Mouse (Mus musculus): Measurements from ENCODE around the gene Ptpn13.

Gene Ptpn13

DNA sequence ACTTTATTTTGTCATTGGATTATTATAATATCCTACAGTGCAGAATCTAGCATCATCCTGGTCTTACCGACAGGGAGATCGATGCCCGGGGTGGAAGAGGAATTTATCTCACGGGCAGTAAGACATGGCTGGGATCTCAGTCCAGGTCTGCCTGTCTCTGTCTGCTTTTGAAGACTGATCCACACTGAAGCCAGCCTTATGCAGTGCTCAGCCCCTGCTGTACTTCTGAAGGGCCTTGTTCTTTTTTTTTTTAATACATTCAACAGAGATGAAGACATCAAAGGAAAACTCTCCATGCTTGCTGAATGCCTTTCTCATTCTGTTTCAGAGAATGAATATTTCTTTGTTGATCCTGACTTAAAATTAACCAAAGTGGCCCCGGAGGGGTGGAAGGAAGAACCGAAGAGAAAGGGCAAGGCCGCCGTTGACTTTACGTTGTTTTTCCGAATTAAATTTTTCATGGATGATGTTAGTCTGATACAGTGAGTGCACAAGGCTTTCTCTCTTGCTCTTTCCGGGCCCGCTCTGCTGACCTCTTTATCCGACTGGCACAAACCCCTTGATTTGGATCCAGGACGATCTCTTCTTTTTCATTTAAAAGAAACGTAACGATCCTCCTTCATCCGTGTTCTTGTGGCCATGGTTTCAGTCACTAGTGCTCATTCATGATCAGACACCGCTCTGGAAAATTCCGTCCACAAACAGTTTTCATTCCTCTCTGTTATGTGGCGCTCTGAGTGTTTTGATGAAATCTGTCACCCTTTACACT is 101.9 kb downstream of the Ptpn13 start:
- DNase-seq, result no peak

DNA sequence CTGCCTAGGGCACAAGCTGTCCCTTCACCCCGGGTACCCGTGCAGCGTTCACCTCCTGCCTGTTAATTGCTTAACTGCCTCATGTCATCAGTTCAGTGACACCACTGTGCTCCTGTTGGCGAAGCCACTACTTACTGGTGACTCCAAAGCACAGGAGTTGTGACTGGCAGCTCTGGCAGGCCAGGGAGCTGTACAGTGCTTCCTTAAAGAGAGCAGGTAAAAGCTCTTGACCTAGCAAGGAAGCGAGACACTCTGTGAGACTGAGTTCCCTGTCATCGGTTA is 102.4 kb downstream of the Ptpn13 start:
- no peak for DNase-seq

GRCm38 (mm10) chr5:103530214-103530613 is 105.2 kb downstream of the Ptpn13 start:
- no peak for DNase-seq

DNA sequence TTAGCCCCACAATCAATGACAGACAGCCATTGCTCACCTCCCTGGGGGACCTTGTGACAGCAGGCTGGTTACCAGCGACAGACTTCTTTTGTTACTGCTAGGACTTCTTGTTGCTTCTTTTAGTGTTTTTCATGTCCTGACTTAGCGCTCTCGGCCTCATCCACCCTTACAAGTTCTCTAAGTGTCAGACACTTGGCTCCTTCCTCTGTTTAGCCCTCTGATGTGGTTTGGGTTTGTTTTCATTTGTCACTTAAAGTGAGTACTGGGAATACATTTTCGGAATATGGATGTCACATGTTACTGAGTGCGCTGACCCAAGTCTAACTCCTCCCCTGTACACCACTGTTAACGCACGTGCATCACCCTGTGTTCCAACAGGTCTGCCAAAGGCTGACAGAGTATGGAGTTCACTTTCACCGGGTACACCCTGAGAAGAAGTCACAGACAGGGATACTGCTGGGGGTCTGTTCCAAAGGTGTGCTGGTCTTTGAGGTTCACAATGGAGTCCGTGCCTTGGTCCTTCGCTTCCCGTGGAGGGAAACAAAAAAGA is 107.9 kb downstream of the Ptpn13 start:
- DNase-seq, result no peak

- DNase-seq, result no peak
These were observed 109.5 kb downstream of the Ptpn13 start for GRCm38 (mm10) chr5:103534454-103534853.

GRCm38 (mm10) chr5:103537429-103537828 is 112.4 kb downstream of the Ptpn13 start:
- no peak for DNase-seq

- no peak for DNase-seq
These were observed 115.6 kb downstream of the Ptpn13 start for GRCm38 (mm10) chr5:103540612-103541011.

- DNase-seq, result no peak
These were observed 116.1 kb downstream of the Ptpn13 start for GRCm38 (mm10) chr5:103541136-103541535.

- no peak for DNase-seq
These were observed 116.5 kb downstream of the Ptpn13 start for GRCm38 (mm10) chr5:103541542-103541941.

GRCm38 (mm10) chr5:103545381-103546000 is 120.5 kb downstream of the Ptpn13 start:
- DNase-seq, result no peak

DNA sequence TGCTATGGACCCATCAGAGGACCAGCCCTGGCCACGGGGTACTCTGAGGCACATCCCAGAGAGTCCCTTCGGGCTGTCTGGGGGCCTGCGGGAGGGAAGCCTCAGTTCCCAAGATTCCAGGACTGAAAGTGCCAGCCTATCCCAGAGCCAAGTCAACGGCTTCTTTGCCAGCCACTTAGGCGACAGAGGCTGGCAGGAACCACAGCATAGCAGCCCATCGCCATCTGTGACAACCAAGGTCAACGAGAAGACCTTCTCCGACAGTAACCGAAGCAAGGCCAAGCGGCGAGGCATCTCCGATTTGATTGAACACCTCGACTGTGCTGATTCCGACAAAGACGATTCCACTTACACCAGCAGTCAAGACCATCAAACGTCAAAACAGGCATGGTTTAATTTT is 129.8 kb downstream of the Ptpn13 start:
- DNase-seq, result no peak

DNA sequence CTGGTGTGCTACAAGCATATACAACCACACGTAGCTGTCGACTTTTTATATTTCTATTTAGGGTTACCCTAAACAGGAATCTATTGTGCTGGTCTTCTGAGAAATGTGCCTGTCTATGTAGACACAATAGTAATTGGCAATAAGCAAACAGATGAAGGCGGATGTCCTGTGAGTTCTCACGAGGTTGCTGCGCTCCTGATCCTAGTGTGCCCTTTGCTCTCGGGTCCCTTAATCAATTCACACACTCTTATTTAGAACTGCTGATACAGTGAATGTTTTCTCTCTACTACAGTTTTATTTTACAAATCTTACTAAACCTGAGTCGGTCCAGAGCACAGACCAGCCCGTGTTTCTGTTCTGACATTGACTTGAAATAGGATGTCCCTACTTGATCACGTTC is 135.6 kb downstream of the Ptpn13 start:
- DNase-seq, result no peak

DNA sequence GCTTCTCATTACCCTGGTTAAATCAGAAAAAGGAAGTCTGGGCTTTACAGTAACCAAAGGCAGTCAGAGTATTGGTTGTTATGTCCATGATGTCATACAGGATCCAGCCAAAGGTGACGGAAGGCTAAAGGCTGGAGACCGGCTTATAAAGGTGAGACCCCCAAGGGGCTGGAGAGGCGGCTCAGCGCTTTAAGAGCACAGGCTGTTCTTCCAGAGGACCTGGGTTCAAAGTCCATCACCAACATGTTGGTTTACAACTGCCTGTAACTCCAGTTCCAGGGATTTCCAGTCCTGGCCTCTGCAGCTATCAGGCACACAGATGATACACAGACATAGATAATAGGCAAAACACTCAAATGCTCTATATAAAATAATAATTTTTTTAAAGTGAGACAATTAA is 143.0 kb downstream of the Ptpn13 start:
- no peak for DNase-seq

GRCm38 (mm10) chr5:103569446-103569845 is 144.5 kb downstream of the Ptpn13 start:
- no peak for DNase-seq

DNA sequence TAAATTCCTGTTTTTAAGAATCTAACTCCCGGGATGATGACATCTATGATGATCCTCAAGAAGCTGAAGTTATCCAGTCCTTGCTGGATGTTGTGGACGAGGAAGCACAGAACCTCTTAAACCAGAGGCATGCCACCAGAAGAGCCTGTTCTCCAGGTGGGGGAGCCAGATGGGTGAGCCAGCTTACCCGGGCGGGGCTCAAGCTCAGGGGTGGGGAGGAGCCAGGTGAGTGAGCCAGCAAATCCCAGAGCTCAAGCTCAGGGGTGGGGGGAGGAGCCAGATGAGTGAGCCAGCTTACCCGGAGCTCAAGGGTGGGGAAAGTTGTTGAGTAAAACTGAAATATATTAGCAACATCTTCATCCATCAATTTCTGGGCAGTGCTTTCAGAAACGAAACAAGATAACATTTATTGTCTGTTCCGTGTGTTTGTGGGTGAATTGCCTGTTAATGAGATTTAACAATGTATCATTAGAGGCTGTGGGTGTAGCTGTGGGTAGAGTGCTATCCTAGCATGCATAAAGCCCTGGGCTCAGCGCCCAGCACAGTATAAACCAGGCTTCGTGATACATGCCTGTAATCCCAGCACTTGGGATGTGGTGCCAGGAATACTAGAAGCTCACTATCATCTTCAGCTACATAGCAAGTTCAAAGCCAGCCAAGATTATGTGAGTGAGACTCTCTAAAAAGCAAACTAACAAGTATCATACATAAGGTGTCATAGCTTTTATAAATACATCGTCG is 154.9 kb downstream of the Ptpn13 start:
- peak; percentile 26 to 44 for DNase-seq

GRCm38 (mm10) chr5:103587219-103587618 is 162.2 kb downstream of the Ptpn13 start:
- DNase-seq, result no peak

GRCm38 (mm10) chr5:103591846-103592245 is 166.9 kb downstream of the Ptpn13 start:
- DNase-seq, result no peak

DNA sequence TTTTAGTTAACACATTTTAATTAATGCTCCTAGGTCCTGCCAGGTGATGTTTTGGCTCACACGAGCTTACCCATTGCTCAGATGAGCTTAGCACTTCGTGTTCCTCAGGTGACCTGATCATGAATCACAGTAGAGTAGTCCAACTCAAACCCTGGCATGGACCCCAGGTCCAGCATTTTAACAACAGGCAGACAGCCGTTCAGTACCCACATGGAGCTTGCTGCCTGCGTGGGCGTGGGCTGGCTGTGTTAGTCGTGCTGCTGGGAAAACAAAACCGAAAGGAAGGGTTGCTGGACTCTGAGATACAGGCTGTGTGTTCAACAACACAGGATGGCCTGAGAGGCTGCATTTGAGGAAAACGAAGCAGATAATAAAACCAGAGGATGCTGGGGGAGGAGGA is 167.7 kb downstream of the Ptpn13 start:
- DNase-seq, result no peak

DNA sequence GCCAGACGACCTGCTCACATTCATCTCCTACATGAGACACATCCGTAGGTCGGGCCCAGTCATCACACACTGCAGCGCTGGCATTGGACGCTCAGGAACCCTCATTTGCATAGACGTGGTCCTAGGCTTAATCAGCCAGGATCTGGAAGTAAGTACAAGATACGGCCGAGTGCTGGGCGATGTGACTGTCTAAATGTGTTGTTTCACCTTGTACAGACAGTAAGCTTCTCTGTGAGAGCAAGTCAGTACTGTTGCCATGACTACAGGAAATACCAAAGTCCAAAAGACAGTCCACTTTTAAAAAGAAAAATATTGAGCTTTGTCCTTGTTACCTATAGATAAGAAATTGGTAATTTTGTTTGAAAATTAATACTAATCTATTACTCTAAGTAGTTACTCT is 168.6 kb downstream of the Ptpn13 start:
- DNase-seq, result no peak

DNA sequence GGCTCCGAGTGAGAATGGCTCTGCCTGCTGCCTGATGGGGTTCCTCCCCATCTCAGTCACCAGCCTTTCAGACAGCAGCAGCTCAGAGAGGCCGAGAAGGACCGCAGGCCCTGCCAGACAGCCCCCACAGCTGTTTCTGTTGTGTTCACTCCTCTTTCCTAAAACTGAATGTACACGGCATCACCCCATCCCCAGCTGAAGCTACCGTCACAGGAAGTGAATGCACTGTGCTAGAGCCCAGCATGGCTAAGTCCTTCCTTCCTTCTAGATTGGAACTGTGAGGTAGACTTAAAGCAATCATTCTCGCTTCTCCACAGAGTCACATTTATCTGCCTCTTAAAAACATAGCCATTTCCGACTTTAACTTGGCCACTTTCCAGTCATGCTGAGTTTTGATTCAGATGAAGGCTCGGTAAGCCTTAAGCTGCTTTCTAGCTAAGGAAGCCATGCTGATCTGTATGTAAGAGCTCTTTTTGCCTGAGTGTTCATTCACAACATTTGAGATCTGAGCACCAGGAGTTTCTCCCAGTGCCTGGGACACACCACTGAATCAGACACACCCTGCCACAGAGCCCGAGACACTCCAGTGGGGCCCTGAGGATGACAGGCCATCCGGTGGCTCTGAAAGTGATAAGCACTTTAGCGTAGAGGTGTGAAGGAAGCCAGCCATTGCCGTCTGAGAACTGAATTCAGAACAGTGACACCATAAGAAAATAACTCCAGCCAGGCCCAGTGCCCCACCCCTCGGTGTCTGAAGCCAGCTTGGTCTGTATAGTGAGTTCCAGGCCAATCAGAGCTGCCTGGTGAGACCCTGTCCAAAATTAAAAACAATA is 170.6 kb downstream of the Ptpn13 start:
- DNase-seq, result no peak

DNA sequence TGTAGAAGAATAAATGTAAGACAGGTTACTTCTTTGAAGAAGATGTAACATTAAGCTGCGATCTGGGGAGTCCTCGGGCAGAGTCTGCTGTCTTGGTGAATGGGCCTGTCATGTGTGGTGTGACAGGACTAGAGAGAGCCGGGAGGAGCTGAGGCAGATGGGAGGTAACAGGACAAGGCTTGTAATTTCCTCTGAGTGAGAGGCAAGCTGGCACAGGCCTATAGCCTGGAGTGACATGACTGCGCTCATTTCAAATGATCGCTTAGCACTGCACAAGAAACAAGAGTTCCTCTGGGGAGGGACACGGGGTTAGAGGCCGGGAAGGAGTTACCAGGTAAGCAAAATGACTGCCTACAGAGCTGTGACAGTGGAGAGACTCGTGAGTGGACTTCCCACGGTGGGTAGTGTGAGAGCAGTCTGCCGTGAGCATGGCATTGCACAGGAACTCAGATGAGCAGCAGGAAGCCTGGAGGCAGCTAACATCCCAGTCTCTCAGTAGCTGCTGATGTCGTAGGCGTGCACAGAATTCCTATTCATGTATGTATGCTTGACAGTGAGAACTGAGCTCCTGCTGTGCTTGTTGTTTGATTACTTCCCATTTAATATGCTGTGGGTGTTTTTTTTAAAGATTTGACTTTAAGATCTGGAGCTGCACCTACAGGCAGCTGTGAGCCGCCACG is 171.6 kb downstream of the Ptpn13 start:
- DNase-seq, result no peak

DNA sequence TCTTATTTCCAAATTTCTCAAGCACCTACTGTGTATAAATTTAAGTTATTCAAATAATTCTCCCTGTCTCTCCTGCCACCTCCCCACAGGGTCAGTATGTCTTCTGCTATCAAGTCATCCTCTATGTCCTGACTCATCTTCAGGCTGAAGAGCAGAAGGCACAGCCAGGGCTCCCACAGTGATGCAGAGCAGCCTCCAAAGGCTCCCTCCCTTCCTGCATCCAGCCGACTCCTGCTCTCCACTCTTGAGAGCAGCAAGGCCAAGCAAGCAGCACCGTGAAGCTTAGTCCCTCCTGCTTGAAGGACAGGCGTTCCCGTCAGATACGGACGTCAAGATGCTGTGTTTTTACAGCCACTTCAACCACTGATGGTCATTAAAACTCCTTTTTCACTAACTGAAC is 172.6 kb downstream of the Ptpn13 start:
- no peak for DNase-seq

Measured in lung, postnatal 4 days (tissue).